Mouse (Mus musculus) ovary, adult 2 months (tissue): Measurements from ENCODE around the gene Hacd2. TPM values are rescaled to one million over a fixed set of nuclear protein-coding genes. Genes with fewer than 3 reads are reported as not detected.

Experiments
- polyA plus RNA-seq: library from polyadenylated mRNA; depleted of rRNA; stranded (reverse); fragments of >200 nt; gene quantifications from 2 replicates; pipeline ENCODE4 v1.2.3, GENCODE M21; 2012; rRNA removed

Gene Hacd2
- polyA plus RNA-seq = 66.4 and 72.9 TPM in 2 replicates

DNA sequence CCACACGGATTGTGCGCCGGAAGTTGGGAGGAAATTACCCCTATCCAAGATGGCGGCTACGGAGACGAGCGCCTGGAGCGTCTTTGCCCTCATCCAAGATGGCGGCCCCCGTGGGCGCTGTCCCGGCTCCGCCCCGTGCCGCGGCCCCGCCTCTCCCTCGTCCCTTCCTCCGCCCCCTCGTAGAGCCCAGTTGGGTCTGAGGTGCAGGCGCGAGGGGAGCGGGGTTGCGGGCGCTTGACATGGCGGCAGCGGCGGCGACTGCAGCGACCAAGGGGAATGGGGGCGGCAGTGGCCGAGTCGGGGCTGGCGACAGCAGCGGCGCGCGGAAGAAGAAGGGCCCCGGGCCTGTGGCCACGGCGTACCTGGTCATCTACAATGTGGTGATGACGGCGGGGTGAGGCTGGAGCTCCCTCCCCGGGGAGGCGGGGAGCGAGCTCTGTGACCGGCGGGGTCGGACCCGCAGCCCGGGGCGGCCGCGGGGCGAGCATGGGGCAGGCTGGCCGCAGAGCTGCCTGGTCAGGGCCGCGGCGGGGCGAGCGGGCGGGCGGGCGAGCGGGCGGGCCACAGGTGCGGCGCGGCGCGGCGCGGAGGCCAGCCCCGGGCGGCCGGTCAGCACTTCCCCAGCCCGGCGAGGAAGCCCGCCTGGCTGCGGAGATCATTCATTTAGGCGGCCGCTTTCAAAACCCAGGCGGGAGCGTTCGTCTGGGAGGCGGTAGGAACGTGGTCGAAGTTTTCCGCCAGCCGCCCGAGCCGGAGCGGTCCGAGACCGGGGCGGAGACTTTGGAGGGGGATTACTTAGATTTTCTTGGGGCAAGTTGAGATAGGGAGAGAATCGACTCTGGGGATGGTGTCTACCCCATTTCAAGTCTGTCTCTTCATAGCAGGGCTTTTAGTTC, at the start of gene Hacd2:
Hacd2 (plus strand) TSS at position 187 of the 896 bp plus-strand sequence.

DNA sequence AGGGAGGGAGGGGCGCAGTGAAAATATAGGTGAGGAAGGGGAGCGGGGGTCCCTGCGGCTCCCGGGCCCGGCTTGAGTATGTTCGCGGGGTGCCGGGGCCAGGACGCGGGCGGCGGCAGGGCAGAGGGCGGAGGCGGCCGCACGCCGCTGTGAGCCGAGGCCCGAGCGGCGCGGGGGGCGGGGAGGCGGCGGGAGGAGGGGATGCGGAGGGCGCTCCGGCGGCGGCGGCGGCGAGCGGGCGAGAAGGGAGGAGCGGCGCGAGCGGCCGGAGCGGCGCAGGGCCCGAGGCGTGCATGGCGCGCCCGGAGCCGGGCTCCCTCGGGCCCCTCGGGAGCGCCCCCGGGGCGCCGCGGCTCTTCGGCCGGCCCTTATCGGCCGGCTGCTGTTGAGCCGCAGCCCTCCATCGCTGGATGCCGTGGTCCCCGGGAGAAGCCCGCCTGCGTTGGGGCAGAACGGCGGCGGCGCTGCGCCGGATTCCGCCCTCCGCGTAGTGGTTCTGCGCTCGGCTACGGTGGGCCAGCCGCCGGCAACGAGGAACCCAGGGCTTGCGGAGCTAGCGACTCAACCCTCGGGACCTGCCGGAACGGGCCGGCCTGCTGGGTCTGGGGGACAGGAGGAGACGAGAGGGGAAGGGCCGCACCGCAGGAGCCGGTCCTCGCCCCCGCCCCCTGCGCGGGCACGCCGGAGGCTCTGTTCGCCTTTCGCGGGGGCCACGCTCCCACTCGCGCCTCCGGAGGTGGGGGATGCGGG, 132.6 kb downstream of the Hacd2 start, which contains the start of gene Adcy5:
Adcy5 (plus strand) TSS at position 237 of the 750 bp plus-strand sequence.

Other genes starting within 250 kb of the Hacd2 start
- gene Adcy5, start 132.4 kb downstream of the Hacd2 start, polyA plus RNA-seq = 58.5 and 65.3 TPM in 2 replicates